Mouse (Mus musculus) forebrain, embryonic 16.5 days (tissue): Measurements from ENCODE around the gene Olfr518. TPM values are rescaled to one million over a fixed set of nuclear protein-coding genes. Genes with fewer than 3 reads are reported as not detected.

Source experiments
- ATAC-seq: fragments of 200-750 bp; cut with Nextera tagmentation; 2 replicates; pipeline ENCODE4 v1.8.0; 2017; ENCODE audit warnings: mild to moderate bottlenecking, moderate library complexity
- H3K27ac ChIP-seq: fragments of 300-500 bp; sonication (generic); 2 replicates; pipeline ENCODE4 v1.5.1; 2014; ENCODE audit warnings: low read length, control low read depth
- H3K27me3 ChIP-seq: fragments of 300-500 bp; sonication (generic); replicated peaks from 2 replicates; pipeline ENCODE4 v1.6.1; 2014; ENCODE audit warnings: low read length; ENCODE audit not compliant: control insufficient read depth, insufficient read depth
- H3K36me3 ChIP-seq: fragments of 300-500 bp; sonication (generic); 2 replicates; pipeline ENCODE4 v1.6.1; 2014; ENCODE audit not compliant: control insufficient read depth, insufficient read depth
- H3K4me1 ChIP-seq: fragments of 300-500 bp; sonication (generic); replicated peaks from 2 replicates; pipeline ENCODE4 v1.6.1; 2014; ENCODE audit warnings: low read length; ENCODE audit not compliant: control insufficient read depth, insufficient read depth
- H3K4me2 ChIP-seq: fragments of 300-500 bp; sonication (generic); 2 replicates; pipeline ENCODE4 v1.6.1; 2014; ENCODE audit warnings: mild to moderate bottlenecking, low read length, control low read depth
- H3K4me3 ChIP-seq: fragments of 300-500 bp; sonication (generic); replicated peaks from 2 replicates; pipeline ENCODE4 v1.5.1; 2014; ENCODE audit warnings: mild to moderate bottlenecking, low read length, control low read depth
- H3K9ac ChIP-seq: fragments of 300-500 bp; sonication (generic); replicated peaks from 2 replicates; pipeline ENCODE4 v1.6.1; 2014; ENCODE audit warnings: low read depth, low read length, control low read depth
- H3K9me3 ChIP-seq: fragments of 300-500 bp; sonication (generic); 2 replicates; pipeline ENCODE4 v1.6.1; 2016; ENCODE audit warnings: low read length; ENCODE audit not compliant: control insufficient read depth
- WGBS: fragments of 180-500 bp; shearing (Covaris S2); extraction: QIAGEN DNeasy Blood & Tissue Kit; methylation state at CpG from one replicate; pipeline ENCODE4 v1.1.7; 2014; 5-methylcytosine and 5-hydroxymethylcytosine counted together
- polyA plus RNA-seq: library from polyadenylated mRNA; unstranded; fragments of >200 nt; fragmentation: Nextera tagmentation; extraction: Ambion mirVana; gene quantifications from 2 replicates; pipeline ENCODE4 v1.2.1, GENCODE M21; 2015

Gene Olfr518
- polyA plus RNA-seq, 1 experiment from 2014 or later = not detected

- ATAC-seq = no peak
- H3K9ac ChIP-seq = no peak within 1 kb of the TSS
- no peaks in the 10 kb centered on the region for H3K9me3 ChIP-seq
- H3K36me3 ChIP-seq = no peaks in the 10 kb centered on the region
- no peak within 1 kb of the TSS for H3K4me2 ChIP-seq
- no peak within 1 kb of the TSS for H3K4me3 ChIP-seq
- no peaks in the 10 kb centered on the region for H3K27me3 ChIP-seq
- H3K27ac ChIP-seq = no peak within 1 kb of the TSS
- WGBS = 96% methylated on average over 2 of the region's 2 CpGs
- H3K4me1 ChIP-seq = no peaks in the 10 kb centered on the region
These were observed 34.4 kb downstream of the Olfr518 start, which contains the start of gene Olfr516 for GRCm38 (mm10) chr7:108850429-108850828. Gene Olfr516 (minus strand): TSS chr7:108850529.

Other genes starting within 250 kb of the Olfr518 start
- gene Olfr509, start 233.1 kb downstream of the Olfr518 start, polyA plus RNA-seq = 0.06 TPM in 1 of 2 replicates, not detected in the other
- gene Olfr510, start 218.6 kb downstream of the Olfr518 start, polyA plus RNA-seq = not detected in 2 replicates
- not detected in 2 replicates for gene Olfr512, start 171.7 kb downstream of the Olfr518 start, polyA plus RNA-seq
- not detected in 2 replicates for gene Olfr513, start 134.0 kb downstream of the Olfr518 start, polyA plus RNA-seq
- gene Olfr514, start 59.0 kb downstream of the Olfr518 start, polyA plus RNA-seq = not detected in 2 replicates
- gene Olfr516, start 34.5 kb downstream of the Olfr518 start, polyA plus RNA-seq = not detected in 2 replicates
- gene Olfr517, start 12.6 kb downstream of the Olfr518 start, polyA plus RNA-seq = not detected in 2 replicates
- gene Olfr519, start 9.4 kb upstream of the Olfr518 start, polyA plus RNA-seq = not detected in 2 replicates
- gene Nlrp10, start 45.2 kb upstream of the Olfr518 start, polyA plus RNA-seq = not detected in 2 replicates
- gene Eif3f, start 49.4 kb upstream of the Olfr518 start, polyA plus RNA-seq = 80.5 and 85.1 TPM in 2 replicates
- gene Tub, start 65.3 kb upstream of the Olfr518 start, polyA plus RNA-seq = 49.4 and 57.8 TPM in 2 replicates
- gene Ric3, start 198.3 kb upstream of the Olfr518 start, polyA plus RNA-seq = 31.9 and 34.6 TPM in 2 replicates